Mouse (Mus musculus) olfactory bulb, adult 2 months (tissue): ENCODE measurements around the gene Agl.

Experiments used
- CTCF ChIP-seq: fragments of 200-500 bp; IDR thresholded peaks from 2 replicates; pipeline ENCODE4 v1.5.1; 2012; ENCODE audit warnings: low read depth, mild to moderate bottlenecking, low read length, moderate library complexity; ENCODE audit not compliant: insufficient read depth
- POLR2A ChIP-seq: fragments of 200-500 bp; IDR thresholded peaks from 2 replicates; pipeline ENCODE4 v1.6.1; 2012; ENCODE audit warnings: mild to moderate bottlenecking, low read depth, low read length, moderate library complexity; ENCODE audit not compliant: insufficient read depth

DNA sequence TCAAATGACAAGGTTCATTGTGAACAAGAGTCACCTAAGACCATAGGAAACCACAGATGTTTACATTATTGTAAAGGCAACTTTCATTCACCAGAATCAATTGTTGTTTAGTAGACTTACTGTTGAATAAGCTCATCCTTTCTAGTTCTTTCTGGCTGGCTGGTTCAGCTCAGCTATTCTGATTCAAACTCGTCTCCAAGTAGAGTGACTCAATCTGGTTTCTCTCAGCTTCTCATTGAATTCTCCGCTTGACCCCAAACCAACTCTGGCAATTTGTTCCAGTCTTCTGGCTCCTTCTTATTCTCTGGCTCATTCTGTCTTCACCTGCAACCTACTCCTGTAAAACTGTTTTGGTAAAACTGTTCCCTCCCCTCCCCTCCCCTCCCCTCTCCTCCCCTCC, 33.3 kb upstream of the Agl start:
- TF ChIP-seq POLR2A = no peak
- no peak for TF ChIP-seq CTCF
